Mouse (Mus musculus) embryo, embryonic 11 days (tissue): ENCODE measurements around the gene Dld.

Experiments
- DNase-seq: peaks from one replicate; pipeline ENCODE4 v3.0.0-alpha.2; 2015

Gene Dld

DNA sequence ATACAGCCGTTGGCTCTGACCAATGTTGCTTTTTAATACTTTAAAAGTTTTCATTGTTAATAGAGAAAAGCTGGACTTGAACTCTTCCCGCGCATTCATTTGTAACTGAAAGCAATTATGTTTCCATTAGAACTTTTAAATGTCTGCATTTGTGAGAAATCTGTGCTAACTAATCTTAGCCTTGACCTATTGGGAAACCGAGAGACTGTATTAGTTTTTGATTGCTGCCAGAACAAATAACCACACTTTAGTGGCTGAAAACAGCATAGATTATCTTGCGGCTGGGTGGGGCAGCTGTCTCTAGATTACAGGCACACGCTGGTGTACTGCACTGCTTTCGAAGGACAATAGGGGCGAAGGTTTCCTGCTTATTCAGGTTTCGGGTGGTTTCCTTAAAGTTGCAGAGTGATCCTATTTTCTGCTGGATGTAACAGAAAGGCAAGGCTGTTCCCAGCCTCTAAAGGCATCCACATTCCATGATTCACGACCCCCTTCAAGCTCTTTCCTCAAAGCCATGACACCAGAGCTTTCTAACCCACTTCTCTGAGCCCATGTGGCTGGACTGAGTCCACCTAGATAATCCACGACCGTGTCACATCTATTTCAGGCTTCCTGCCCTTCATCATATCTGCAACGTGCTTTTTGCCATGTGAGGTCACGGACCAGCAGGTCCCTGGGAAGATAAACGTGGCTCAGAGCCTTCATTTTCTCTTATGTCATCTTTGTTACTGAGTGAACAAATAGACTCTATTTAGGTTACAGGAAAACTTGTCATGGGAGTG is 57.7 kb downstream of the Dld start:
- no peak for DNase-seq

- no peak for DNase-seq
Observed at GRCm38 (mm10) chr12:31290951-31291350, 60.3 kb downstream of the Dld start.

DNA sequence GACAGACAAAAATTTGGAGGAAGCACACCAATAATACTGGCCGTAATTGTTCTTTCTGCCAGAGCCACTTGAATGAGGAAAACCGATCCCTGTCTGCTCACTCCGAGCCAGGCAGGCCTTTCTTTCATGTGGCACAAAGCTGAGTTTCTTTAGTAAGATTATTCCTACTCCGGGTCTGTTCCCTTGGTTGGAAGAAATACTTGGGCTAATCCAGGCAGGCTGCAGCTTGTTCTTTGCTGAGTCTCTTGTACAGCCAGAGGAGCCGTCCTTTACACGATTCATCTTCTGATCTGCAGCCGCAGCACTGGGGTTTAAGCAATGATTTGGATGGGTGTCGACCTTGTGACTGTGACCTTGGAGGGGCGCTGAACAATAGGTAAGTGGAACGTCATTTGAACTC is 62.2 kb downstream of the Dld start:
- DNase-seq: no peak

GRCm38 (mm10) chr12:31283617-31284136 is 67.6 kb downstream of the Dld start:
- no peak for DNase-seq

DNA sequence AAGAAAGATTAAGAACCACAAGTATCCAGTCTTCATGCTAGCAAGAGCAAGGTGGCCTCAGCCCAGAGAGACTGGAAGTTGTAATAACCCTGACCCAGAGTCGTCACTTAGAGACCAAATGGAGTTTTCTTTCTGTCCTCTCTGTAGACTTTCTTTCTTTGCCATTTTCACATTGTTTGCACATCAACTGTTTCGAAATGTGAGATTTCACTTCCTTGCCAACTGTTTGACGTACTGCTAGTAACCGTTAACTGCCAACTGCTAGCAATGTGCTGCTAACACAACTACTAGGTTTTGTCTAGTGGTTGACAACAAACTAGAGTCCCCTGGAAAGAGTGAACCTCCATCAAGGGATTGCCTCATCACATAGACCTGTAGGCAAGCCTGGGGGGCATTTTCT is 68.1 kb downstream of the Dld start:
- no peak for DNase-seq

GRCm38 (mm10) chr12:31282241-31282640 is 69.0 kb downstream of the Dld start:
- no peak for DNase-seq
